Mouse (Mus musculus) ES-Bruce4 (cell line): ENCODE results near the gene BC030867.
A peak's percentile ranks its signal among the peaks of the same experiment; 100 is the strongest.

Experiments used
- CTCF ChIP-seq: IDR thresholded peaks from one replicate; pipeline ENCODE4 v1.8.1; 2011; ENCODE audit warnings: low read depth, low read length
- EP300 ChIP-seq: IDR thresholded peaks from 2 replicates; pipeline ENCODE4 v1.6.1; 2011; ENCODE audit warnings: low read depth, low read length; ENCODE audit not compliant: insufficient read depth

GRCm38 (mm10) chr11:102201408-102201821, 47.3 kb upstream of the BC030867 start:
- TF ChIP-seq CTCF (peak; percentile 36), EP300 (no peak)
